Mouse (Mus musculus): ENCODE measurements around the gene Runx2. TPM values are rescaled to one million over a fixed set of nuclear protein-coding genes. Genes with fewer than 3 reads are reported as not detected.

Gene Runx2
- total and polyA plus RNA-seq, 3 experiments: not detected

DNA sequence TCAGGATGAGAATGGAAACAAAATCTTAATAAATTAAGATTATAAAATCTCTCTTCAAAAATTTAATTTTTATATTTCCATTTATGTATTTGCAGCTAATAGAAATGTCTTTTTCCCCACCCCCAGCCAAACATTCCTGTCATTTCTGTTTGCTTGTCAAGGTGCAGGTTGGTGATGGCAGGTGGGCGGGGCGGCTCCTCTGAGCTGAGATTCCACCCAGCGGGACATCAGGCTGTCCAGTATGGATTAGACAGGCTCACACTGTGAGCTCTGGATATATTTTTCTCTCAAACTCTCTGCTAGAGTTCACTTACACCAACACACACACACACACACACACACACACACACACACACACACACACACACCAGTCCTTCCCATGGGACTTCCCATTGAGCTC is 306.9 kb downstream of the Runx2 start:
- Histone ChIP-seq H3K9ac (ENCODE audit: control insufficient read depth, low read depth, low read length, poor library complexity, severe bottlenecking) (no peak overlapping the region), H3K36me3 (ENCODE audit: control insufficient read depth in 1 of 2, insufficient read depth in 2 of 2, low read length in 2 of 2) (no peaks in the 10 kb centered on the region), H3K27ac (ENCODE audit: control insufficient read depth, low read depth, low read length) (no peak overlapping the region), H3K4me1 (ENCODE audit: control insufficient read depth in 1 of 2, insufficient read depth in 2 of 2, low read length in 2 of 2) (no peaks in the 10 kb centered on the region), H3K27me3 (ENCODE audit: control insufficient read depth in 1 of 2, insufficient read depth in 2 of 2, low read length in 2 of 2) (no peaks in the 10 kb centered on the region), H3K9me3 (replicated peaks; ENCODE audit: insufficient read depth, low read length) (no peaks in the 10 kb centered on the region), H3K79me2 (ENCODE audit: control insufficient read depth, insufficient read depth, low read length, poor library complexity) (no peaks in the 10 kb centered on the region), H3K4me3 (ENCODE audit: control insufficient read depth in 1 of 2, insufficient read depth in 1 of 2, low read depth in 2 of 2, low read length in 2 of 2) (no peak overlapping the region)
- no peak for TF ChIP-seq POLR2AphosphoS2 (IDR thresholded peaks at IDR 0.05; ENCODE audit: low read length)
- TF ChIP-seq ETS1 (IDR thresholded peaks at IDR 0.05; ENCODE audit: low read depth, low read length): no peak
- TF ChIP-seq MYC (IDR thresholded peaks at IDR 0.05; ENCODE audit: low read depth, low read length): no peak
- no peak for TF ChIP-seq EP300 (IDR thresholded peaks at IDR 0.05; ENCODE audit: low read depth in 1 of 2, low read length in 2 of 2)
- no peak for TF ChIP-seq MXI1 (IDR thresholded peaks at IDR 0.05; ENCODE audit: low read depth, low read length)
- TF ChIP-seq HCFC1 (IDR thresholded peaks at IDR 0.05; ENCODE audit: low read depth, low read length): no peak
- no peak for TF ChIP-seq POLR2AphosphoS5 (IDR thresholded peaks at IDR 0.05; ENCODE audit: borderline replicate concordance, low read depth, low read length)
- no peak for TF ChIP-seq CTCF (IDR thresholded peaks at IDR 0.05 in 2 of 3, conservative IDR thresholded peaks at IDR 0.05 in 1 of 3; ENCODE audit: control insufficient read depth in 1 of 3, insufficient read depth in 1 of 3, low read depth in 2 of 3, low read length in 3 of 3, poor library complexity in 1 of 3, severe bottlenecking in 1 of 3)
- TF ChIP-seq CHD2 (IDR thresholded peaks at IDR 0.05; ENCODE audit: low read length): no peak
- no peak for TF ChIP-seq ZMIZ1 (IDR thresholded peaks at IDR 0.05; ENCODE audit: low read depth, low read length)
- TF ChIP-seq E2F4 (IDR thresholded peaks at IDR 0.05; ENCODE audit: borderline replicate concordance, low read depth, low read length): no peak
- no peak for TF ChIP-seq NELFE (IDR thresholded peaks at IDR 0.05; ENCODE audit: low read depth, low read length)
- no peak for TF ChIP-seq CHD1 (IDR thresholded peaks at IDR 0.05; ENCODE audit: low read depth, low read length)
- no peak for TF ChIP-seq ZKSCAN1 (IDR thresholded peaks at IDR 0.05; ENCODE audit: low read depth, low read length)
- TF ChIP-seq MAX (IDR thresholded peaks at IDR 0.05; ENCODE audit: low read length): no peak
- TF ChIP-seq ZNF384 (IDR thresholded peaks at IDR 0.05; ENCODE audit: low read depth, low read length): no peak
- no peak for TF ChIP-seq TAL1 (IDR thresholded peaks at IDR 0.05; ENCODE audit: low read length)
- TF ChIP-seq KAT2A (conservative IDR thresholded peaks at IDR 0.05; ENCODE audit: low read depth, low read length): no peak
- TF ChIP-seq BHLHE40 (IDR thresholded peaks at IDR 0.05; ENCODE audit: borderline replicate concordance, low read depth, low read length): no peak
- no peak for TF ChIP-seq RCOR1 (IDR thresholded peaks at IDR 0.05; ENCODE audit: low read depth, low read length)
- DNase-seq (ENCODE audit: low read depth, low spot score): no peak

GRCm38 (mm10) chr17:44506524-44506923 is 308.1 kb downstream of the Runx2 start:
- TF ChIP-seq EP300 (IDR thresholded peaks at IDR 0.05; ENCODE audit: low read depth in 1 of 2, low read length in 2 of 2): no peak
- no peak for TF ChIP-seq SMC3 (IDR thresholded peaks at IDR 0.05; ENCODE audit: low read depth, low read length)
- no peak for TF ChIP-seq ZKSCAN1 (IDR thresholded peaks at IDR 0.05; ENCODE audit: low read depth, low read length)
- no peak for TF ChIP-seq RCOR1 (IDR thresholded peaks at IDR 0.05; ENCODE audit: low read depth, low read length)
- no peak for TF ChIP-seq USF2 (IDR thresholded peaks at IDR 0.05; ENCODE audit: borderline replicate concordance in 1 of 2, insufficient read depth in 1 of 2, low read depth in 1 of 2, low read length in 2 of 2)
- no peak for TF ChIP-seq ELF1 (IDR thresholded peaks at IDR 0.05; ENCODE audit: low read depth, low read length)
- TF ChIP-seq CHD1 (IDR thresholded peaks at IDR 0.05; ENCODE audit: low read depth, low read length): no peak
- TF ChIP-seq GATA1 (IDR thresholded peaks at IDR 0.05; ENCODE audit: low read depth, low read length): no peak
- Histone ChIP-seq H3K4me3 (ENCODE audit: control insufficient read depth in 1 of 2, insufficient read depth in 1 of 2, low read depth in 2 of 2, low read length in 2 of 2) (no peak overlapping the region), H3K27ac (ENCODE audit: control insufficient read depth, low read depth, low read length) (no peak overlapping the region), H3K36me3 (ENCODE audit: control insufficient read depth in 1 of 2, insufficient read depth in 2 of 2, low read length in 2 of 2) (no peaks in the 10 kb centered on the region), H3K4me1 (ENCODE audit: control insufficient read depth in 1 of 2, insufficient read depth in 2 of 2, low read length in 2 of 2) (no peaks in the 10 kb centered on the region), H3K9me3 (replicated peaks; ENCODE audit: insufficient read depth, low read length) (no peaks in the 10 kb centered on the region), H3K9ac (ENCODE audit: control insufficient read depth, low read depth, low read length, poor library complexity, severe bottlenecking) (no peak overlapping the region), H3K27me3 (ENCODE audit: control insufficient read depth in 1 of 2, insufficient read depth in 2 of 2, low read length in 2 of 2) (no peaks in the 10 kb centered on the region), H3K79me2 (ENCODE audit: control insufficient read depth, insufficient read depth, low read length, poor library complexity) (no peaks in the 10 kb centered on the region)
- no peak for DNase-seq (ENCODE audit: low read depth, low spot score)
